Mouse (Mus musculus) left cerebral cortex, postnatal 4 days (tissue): ENCODE data around the gene Acp4. TPM values are rescaled to one million over a fixed set of nuclear protein-coding genes. Genes with fewer than 3 reads are reported as not detected.
"Not testable (repeated sequence)": the region's sequence is repeated elsewhere in the genome, so short reads cannot be mapped to it uniquely, and the experiment has no call there.

Experiments used
- DNase-seq: peaks from one replicate; pipeline ENCODE4 v3.0.0-alpha.2; 2022
- intact Hi-C: fragments of 180-260 bp; cut with DNase I; formaldehyde crosslinking; loops from one replicate; pipeline ENCODE4 v1.15.1; 2025
- total RNA-seq, 2 experiments: library from RNA; stranded (reverse); gene quantifications; 2 replicates each; pipeline ENCODE4 v1.2.3; 2021

Gene Acp4
- not detected for total RNA-seq

DNA sequence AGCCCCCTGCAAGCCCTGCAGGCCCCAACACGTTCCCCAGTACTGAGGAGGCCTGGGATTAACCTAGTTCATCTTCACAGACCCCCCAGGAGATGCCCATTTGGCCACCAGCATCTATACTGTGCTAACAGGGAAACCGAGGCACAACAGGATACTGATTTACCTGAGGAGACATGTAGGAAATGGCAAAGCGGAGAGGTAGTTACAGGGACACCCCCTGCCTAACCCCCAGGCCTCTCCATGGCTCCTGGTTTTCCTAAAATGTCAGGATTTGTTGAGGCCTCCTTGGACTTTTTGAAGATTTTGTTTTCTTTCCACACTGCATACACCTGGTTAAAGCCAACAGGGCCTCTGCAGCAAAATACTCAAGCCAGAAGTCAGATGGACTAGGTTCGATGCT, at the start of gene Acp4:
Acp4 (minus strand) TSS at position 101 of the 400 bp plus-strand sequence.
- intact Hi-C loops = no loop called here
- no peak for DNase-seq

DNA sequence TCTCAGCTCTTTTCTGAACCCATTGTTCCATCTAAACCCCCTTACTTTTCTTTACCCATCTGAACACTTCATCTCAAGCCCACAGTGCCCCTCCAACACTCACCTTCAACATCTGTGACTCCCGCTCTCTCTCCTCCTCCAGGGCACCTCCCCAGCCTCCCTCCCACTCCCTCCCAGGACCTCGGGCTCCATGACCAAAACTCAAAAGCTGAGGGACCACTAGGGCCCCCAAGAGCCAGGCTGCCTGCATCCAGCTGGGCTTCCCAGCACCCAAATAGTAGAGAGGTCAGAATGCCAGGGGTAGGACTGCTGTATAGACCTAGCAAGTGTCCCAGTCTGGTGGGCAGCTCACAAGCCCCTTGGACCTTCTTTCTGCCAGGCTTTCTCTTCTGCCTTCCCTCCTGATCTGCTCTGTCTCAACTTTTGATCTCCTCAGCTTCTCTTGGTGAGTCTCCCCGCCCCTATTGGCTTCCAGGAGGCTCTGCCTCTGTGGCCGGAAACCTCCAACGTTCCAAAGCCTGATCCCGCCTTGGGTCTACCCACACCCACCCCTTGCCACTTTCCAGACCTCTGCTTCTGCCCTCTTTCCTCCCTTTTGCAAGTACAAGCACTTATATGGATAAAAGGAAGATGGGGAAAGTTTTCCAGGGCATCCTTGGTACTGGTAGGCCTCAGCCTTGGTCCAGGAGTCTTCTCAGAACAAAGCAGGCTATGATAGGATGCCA, 49.5 kb upstream of the Acp4 start, which contains the start of gene Clec11a:
Clec11a (minus strand) TSS at position 387 of the 725 bp plus-strand sequence.
- intact Hi-C loops = no loop called here

DNA sequence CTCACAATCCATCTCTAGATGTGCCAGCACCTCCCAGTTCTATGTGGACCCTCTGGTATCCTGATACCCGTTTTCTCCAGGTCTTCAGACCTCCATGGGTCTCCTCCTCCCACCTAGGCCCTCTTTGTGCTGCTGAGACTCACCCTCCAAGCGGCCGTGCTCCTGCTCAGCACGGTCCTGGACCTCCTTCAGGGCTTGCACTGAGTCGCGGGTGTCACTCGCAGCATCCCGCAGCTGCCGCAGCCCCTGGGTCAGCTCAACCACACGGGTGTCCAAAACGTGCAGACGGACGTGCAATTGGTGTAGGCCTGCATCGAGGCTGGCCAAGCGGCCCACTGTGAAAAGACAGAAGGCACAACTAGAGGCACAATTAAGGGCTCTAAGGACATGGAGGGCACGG, 48.5 kb upstream of the Acp4 start:
- intact Hi-C loops = no loop called here
- DNase-seq = peak; percentile 16

More for the DNA sequence above, 49.5 kb upstream of the Acp4 start, which contains the start of gene Clec11a:
- no peak for DNase-seq

DNA sequence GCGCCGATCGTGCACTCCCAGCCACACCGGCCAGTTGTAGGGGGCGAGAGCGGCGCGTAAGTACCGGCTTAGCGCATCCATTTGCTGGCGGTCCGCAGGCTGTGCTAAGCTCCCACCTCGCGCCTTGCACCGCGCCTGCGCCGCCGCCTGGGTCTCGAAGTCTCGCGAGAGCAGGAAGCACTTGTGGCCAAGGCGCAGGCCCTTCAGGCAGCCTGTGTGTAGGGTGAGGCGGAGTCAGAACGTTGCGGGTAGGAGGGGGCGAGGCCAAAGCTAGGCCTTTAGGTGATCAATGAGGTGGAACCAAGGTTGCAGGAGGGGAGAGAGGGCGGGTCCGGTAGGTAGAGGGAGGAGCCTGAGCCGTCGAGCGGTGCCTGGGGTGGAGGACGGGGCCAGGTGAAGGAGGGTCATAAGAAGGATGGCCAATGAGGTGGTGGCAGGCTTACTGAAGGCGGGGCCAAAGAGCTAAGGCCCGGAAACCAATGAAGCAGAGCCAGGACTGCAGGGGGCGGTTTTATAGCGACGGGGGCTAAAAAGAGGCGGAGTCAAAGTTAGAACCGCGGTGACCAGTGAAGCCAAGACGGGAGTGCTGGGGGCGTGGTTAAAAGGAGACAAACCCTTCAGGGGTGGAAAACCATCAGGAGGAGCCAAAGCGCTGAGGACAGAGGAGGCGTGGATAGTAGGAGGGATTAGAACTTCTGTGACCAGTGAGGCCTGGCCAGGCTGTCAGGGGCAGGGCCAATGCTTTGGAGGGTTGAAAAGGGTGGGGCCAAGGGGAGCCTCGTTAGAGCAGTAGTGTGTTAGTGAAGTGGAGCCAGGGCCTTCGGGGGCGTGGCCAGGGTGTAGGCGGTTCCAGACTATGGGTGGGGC, 47.8 kb upstream of the Acp4 start:
- intact Hi-C loops = no loop called here

DNA sequence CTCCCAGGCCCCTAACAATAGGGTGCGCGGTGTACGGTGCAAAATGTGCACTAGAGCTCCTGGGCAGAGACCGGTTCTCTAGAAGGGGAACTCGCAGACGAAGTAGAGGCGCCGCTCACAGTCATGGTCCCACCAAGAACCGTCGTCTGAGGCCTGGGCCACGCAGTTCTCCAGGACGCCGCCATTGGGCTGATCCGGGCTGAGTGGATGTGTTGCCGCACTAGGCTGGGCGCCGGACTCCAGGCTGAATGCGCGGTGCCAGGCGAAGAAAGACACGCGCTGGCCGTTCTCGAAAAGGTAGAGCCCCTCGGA, 47.2 kb upstream of the Acp4 start:
- intact Hi-C loops = no loop called here
- no peak for DNase-seq

More for the DNA sequence above, 47.8 kb upstream of the Acp4 start:
- peak; percentile 98 for DNase-seq

DNA sequence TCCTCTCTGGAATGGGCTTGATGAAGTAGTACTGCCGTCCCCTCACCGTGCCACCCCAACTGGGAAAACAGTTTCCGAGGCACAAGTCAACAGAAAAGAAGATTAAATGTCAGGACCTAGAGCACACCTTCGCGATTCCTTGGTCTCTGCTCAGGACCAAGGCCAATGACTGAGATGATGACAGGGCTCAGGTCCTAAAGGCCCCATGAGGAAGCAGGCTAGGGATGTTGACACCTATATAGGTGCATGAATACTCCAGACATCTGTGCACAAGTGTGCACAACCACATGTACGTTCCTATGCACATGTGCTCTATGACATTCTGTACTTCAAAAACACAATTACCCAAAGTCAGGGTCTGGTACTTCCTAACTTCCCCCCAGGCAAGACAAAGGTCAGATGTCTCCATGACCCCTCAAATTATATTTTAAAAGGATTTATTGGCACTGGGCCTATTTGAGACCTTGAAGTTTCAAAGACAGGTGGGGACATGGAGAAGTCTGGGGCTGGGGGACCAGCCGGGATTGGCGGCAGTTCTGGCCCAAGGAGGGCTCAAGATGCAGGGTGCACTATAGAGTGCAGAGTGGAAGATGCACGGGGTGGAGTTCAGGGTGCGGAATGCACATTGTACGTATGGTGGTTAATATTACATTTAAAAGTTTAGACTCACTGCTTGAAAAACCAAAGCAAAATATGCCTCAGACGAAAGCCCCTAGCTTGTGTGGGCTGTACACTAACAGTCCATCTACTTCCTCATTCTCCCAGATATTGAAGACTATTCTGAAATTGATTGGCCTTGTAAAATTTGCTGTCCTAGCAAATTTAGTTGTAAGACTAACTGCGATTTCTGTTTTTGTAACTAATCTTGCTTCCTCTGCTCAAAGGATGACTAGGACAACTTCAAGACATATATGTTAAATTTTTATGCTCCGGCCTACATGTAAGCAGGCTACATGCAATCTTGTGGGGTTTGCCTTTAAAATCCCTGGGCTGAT, 46.5 kb upstream of the Acp4 start:
- intact Hi-C loops = no loop called here
- DNase-seq = no peak

DNA sequence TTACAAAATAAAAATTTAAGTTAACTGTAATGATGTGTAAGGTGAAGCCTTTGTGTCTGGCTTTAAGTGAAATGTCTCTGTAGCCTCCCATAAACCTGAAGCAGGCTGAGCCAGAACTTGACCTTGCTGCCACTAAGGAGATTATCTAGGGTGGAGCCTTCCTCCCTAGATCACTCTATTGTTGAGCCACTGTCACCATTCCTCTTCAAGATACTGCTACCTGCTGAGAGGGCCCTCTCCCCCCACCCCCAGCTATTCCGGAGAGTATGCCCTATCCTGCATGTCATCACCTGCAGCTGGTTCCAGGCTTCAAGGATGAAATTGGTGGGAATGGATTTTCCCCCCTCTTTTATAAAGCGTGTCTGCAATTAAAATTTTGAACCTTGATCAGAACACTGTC, 40.3 kb upstream of the Acp4 start:
- intact Hi-C loops, DNase-seq: not testable (repeated sequence)

DNA sequence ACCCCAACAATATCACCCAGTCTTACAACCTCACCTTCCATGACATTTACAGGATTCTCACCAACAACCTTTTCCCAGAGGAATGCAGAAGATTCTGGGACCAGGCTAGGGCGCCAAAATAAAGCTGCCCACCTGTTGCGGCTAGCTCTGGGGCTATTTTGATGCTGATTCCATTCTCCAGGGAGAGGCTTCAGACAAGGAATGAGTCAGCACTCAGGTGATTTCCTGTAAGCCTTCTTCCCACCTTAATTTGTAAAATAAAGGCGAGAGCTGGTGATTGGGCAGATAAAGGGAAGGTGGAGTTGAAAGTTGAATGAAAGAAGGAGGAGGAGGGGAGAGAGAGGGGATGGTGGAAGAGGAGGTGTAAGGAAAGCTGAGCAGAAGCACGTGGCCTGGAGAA, 34.2 kb upstream of the Acp4 start:
- DNase-seq = no peak
- intact Hi-C loops = no loop called here

DNA sequence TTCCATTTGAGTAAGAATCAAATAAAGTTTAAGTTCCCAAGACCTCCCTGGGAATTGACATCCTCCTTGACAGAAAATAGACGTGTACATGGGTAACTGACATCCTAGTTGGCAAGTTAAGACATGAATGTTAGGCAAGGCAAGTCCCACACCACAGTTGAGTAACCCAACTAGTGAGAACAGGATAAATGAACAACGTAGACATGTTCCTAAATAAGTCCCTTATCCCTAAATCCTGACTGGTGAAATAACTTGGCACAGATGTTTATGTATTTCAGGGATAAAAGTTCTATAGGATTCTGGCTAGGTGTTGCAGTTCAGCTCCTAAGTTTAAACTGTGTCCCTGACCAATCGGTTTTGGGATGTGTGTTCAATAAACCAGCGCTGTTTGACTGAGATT, 33.8 kb upstream of the Acp4 start:
- intact Hi-C loops = no loop called here
- DNase-seq = no peak

DNA sequence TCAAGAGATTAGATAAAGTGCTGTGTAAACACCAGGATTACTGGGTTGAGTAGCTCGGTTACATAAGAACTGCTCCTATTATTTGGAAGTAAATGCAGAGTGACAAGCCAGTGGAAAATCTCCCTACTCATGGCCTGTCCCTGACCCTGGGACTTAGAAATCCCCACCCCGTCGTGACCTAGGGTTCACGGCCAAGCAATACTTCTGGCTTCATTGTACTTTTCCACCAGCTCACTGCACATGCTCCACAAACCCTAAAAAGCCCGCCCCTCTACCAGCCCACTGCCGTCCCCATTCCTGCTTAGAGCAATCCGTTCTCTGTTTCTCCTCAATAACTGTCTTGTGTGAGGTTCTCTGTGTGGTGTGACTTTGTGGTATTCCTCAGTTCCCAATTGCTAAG, 30.6 kb upstream of the Acp4 start:
- no peak for DNase-seq
- intact Hi-C loops = no loop called here

DNA sequence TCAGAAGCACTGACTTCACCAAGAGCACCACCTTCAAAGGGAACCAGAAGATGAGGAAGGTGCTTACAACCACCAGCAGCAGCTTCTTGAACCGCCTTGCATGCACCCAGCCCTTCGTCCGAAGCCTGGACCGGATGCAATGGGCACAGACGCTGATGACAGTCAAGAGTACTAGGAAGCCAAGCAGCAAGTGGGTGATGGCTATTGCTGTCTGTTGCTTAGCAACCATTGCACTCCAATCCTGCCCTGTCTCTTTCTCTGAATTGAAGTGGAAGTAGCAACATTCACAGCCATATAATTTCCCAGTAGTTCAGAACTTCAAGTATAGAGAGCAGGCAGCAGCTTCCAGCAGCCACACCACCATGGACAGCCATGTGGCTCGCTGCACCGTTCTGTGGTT, 24.4 kb upstream of the Acp4 start:
- no peak for DNase-seq
- intact Hi-C loops = no loop called here

DNA sequence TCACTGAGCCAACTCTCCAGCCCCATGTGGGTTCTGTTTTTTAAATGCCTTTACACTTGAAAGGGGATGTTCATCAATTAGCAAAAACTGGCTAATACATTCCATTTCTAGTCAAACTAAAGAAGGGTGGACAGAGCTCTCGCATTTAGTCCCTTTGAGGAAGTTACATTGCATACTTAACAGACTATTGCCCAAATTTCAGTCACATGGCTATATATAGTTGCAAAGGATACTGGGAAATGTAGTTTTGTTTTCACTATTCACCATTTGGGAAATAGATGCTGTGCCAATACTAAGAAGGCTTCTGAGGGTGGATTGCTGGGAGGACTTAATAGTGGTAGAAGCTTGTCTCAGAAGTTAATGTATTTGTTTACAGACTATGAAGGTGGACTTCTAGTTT, 23.8 kb upstream of the Acp4 start:
- intact Hi-C loops = no loop called here
- DNase-seq = no peak

DNA sequence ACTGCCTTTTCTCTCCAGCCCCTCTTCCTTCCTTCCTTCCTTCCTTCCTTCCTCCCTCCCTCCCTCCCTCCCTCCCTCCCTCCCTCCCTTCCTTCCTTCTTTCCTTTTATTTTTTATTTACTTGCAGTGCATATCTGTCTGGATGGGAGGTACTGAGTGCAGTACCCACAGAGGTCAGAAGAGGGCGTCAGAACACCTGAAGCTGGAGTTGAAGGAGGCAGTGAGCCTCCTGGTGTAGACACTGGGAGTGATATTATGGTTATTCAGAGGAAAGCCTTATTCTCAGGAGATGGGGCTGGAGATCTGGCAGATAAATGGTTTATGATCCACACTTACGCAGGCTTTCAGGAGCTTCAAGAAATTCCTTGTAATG, 20.1 kb upstream of the Acp4 start:
- intact Hi-C loops = no loop called here
- DNase-seq = peak; percentile 64

DNA sequence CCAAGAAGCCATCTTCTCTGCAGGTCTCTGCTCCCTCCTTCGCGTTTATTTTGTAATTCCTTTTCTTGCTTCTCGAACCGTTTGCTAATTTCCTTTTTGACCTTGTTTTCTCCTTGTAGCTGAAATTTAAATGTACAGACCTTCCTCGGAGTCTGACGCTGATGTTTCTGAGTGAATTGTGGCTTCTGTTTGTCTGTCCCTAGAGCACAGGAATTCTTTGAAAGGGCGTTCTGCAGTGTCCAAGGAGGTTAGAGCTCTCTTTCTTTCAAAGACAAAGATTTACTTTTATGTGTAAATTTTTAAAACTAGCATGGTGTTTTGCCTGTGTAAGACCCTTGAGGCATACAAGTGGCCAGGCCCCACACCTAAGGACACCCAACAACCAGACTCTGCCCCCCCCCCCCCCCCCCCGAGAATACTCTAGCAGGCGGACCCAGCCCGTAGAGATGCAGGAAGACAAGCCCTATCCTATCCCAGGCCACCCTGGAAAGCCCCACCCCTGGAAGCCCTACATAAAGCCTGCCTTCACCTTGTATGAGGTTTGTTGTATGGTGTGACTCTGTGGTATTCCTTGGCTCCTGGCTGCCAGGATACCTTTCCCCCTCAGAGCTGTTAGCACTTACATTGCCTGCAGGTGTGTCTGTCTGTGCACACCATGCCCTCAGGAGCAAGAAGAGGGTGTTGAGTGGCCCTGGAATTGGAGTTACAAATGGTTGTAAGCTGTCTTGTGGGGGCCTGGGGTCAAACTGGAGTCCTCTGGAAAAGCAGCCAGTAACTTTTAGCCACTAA, 19.5 kb upstream of the Acp4 start:
- intact Hi-C loops = no loop called here
- DNase-seq = no peak

DNA sequence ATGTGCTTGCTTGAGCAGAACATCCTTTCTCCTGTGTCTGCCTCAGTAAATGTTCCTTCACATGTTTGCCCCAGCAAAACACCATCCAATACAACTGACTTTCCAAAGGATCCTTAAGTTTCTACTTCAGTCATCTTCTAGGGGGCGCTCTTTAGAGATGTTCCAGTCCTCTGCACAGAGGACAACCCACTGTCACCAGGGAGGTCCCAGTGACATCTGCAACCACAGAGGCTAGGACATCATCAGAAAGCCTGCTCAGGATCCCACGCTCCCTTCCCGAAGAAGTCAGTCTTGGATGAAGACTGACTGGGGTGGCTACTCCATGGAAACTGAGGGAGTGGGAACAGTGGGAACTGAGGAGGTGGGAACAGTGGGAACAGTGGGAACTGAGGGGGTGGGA, 18.4 kb upstream of the Acp4 start:
- no peak for DNase-seq
- intact Hi-C loops = no loop called here

DNA sequence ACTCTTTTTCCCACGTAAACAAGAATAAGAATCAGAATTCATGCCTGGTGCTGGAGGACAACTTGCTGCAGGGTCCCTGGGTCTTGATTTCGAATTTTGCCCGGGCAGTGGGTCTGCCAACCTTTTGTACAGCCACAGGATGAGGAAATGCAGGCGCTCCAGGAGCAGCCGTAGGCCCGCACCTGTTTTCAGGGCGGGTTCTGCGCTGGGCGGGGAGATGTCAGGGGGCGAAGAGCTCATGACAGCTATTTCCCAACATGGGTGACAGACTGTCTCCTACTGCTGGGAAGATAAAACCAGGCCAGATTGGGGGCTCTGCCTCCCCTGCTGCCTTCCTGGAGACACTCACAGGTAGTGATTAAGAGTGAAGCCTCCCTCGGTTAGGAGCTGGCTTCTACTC, 16.9 kb upstream of the Acp4 start:
- intact Hi-C loops = no loop called here
- no peak for DNase-seq

DNA sequence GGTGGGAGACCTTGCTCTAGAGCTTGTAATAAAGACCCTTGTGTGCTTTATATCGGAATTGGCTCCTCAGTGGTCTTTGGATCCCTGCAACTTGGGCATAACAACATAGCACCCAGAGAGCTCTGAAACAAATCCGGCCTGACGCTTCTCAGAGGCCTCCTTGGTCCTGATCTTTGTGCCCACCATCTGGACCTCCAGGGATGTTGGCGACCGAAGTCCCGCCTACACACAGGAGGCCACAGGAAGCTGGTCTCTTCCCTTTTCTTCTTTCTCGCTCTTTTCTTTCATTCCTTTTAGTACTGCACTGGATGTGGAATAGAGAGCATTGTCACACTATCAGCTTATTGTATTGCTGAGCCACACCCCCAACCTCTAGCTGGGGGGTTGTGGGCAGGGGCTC, 16.3 kb upstream of the Acp4 start:
- no peak for DNase-seq
- intact Hi-C loops = no loop called here

DNA sequence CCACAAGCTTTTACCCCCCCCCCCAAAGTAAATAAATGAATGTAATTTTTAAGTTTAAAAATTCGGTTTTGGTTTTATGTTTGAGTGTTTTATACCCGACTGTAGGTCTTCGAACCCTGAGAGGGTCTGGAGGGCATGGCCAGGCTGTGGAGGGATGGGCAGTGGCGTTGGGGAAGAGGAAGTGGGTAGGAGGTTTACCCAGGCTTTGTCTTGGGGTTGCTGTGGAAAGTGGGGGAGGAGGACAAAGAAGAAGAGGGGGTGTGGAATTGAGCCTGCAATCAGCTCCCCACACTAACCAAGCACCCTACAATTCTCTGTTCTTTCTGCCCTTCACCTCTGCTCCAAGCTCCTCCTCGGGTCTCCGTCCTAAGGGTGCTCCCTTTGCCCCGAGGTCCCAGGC, 15.4 kb upstream of the Acp4 start:
- DNase-seq = no peak
- intact Hi-C loops = no loop called here

DNA sequence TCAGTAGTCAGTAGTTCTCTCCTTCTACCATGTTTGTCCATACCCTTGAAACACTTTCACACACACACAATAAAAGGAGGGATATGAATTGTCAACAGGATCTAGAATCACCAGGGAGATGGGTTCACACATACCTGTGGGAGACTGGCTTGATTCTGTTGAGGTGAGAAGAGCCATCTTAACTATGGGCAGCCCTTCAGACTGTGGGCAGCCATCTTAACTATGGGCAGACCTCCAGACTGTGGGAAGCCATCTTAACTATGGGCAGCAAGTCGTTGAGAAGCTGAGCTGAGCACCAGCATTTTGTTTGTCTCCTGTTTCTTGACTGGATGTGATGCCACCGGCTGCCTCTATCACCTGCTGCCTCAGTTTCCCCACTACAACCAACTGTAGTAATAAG, 14.1 kb upstream of the Acp4 start:
- DNase-seq = peak; percentile 34
- intact Hi-C loops = no loop called here

DNA sequence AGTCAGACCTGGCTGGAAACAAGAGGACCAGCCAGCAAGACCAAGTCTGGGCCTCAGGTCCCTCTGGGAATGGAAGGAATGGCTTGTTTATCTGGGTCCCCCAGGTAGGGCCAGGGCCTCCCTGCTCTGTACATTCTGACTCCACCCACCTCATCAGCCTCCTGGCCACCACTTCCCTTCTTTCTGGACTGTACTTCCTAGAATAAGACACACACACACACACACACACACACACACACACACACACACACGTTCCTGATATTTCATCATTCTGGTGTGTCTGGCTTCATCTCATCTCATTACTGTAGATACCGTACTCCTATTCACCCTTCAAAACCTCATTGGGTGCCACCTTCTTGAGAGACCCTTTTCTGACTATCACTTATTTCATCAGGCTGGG, 12.2 kb upstream of the Acp4 start:
- intact Hi-C loops = loop anchor here (10.0 kb wide), 1 partner anchor 45 kb away; the partner anchor contains the start of gene Shank1
- no peak for DNase-seq
